Mouse (Mus musculus) kidney, adult 18-20 months (tissue): ENCODE data around the gene Vmn1r211.
"Not testable (repeated sequence)": the region's sequence is repeated elsewhere in the genome, so short reads cannot be mapped to it uniquely, and the experiment has no call there.

ENCODE experiments used
- DNase-seq: peaks from one replicate; pipeline ENCODE4 v3.0.0; 2021

Gene Vmn1r211

DNA sequence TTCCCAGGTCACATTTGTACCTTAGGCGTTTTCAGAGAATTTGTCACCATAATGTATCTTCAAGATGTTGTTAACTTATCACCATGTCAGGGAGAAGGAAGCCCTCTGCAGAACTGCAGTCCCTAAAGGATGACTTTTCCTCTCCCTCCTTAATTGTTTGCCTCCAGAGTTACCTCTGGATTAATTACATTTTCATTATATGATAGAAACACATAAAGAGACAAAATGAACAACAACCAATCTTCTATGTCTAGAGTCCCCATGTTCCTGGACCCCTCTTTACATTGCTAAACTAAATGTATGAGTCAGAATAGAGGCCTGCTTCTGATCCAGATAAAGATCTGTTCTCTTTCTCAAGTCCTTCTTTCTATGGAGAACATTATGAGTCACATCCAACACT lies at the start of gene Vmn1r211:
Vmn1r211 (minus strand) TSS at position 101 of the 400 bp plus-strand sequence.
- DNase-seq = no peak

DNA sequence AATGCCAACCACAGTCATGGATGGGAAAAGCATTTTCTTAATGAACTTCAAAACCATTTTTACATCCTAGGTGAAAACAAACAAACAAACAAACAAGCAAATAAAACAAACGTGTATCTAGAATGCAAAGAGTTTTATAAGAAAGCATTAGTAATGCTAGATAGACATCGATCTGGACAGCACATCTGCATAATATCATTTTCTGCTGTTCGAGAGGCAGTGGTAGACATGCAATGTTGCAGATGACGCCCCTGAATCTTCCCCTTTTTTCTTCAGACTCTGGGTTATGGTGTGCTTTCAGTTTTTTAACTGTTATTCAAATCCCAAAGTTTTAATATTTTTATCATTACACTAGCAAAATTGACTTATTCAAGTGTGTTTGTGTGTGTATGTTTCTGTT lies 26.7 kb upstream of the Vmn1r211 start, which contains the start of gene Vmn1r212:
Vmn1r212 (minus strand) TSS at position 101 of the 400 bp plus-strand sequence.
- DNase-seq = no peak

DNA sequence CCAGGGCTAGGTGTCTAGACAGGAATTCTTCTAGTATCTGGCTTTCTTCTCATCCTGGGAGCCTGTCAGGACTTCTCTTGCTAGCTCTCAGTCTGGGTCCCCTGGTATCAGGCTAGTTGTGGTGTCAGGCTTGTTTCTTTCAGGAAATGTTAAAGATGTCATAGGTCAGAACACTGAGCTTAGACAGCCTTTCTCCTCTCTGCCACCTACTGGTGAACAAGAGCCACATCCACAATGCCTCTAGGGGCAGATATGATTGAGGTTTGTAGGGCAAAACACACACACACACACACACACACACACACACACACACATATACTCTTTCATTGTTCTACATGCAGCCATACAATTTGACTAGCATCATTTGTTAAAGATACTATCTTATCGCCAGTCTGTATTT lies 21.9 kb upstream of the Vmn1r211 start:
- no peak for DNase-seq

DNA sequence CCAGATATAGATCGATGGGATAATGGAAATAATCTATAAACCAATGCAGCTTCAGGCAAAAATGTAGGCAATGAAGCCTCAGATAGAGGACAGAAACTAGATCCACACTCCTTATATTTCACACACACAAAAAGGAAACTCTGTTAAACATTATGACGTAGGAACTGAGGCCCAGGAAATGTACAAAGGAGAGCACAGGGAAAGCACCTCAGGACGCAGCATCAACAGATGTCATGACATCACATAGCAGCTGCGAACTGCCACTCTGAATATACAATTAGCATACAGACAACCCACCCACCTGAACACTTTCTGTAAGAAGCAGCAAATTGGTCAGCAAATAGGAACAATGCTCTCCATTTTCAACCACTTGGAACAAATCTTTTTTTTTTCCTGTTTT lies 2.6 kb downstream of the Vmn1r211 start:
- DNase-seq = no peak

DNA sequence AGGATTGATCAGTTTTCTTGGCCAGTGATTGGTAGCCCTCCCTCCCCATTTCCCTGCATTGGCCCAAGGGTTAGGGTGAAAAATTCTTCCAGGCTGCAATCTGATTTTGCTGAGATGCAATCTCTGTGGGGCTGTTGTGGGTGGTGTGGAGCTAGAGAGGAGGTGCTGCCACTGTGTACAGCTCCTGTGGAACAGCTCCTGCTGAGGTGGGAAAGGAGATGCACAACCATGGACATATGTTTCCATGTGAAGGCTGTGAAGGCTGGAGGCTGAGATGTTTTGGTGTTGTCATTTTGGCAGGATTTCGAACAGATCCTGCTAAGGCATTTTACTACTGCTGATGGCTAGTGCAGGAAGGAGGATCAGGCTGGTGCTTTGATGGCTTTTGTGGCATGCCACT lies 10.6 kb downstream of the Vmn1r211 start:
- DNase-seq = no peak

DNA sequence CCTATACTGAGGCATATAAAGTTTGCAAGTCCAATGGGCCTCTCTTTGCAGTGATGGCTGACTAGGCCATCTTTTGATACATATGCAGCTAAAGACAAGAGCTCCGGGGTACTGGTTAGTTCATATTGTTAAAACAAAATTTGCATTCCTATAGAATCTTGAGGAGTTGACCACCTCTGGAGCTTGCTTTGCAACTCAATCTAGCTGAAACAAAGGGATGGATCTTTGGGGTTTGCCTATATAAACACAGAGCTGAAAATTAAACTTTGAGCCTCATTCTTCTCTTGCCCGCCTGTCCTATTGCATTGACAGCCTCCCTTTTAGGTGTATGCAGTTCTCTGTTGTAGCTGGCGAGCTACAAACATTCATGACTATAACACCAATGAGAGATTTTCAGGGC lies 13.1 kb downstream of the Vmn1r211 start:
- not testable (repeated sequence) for DNase-seq

DNA sequence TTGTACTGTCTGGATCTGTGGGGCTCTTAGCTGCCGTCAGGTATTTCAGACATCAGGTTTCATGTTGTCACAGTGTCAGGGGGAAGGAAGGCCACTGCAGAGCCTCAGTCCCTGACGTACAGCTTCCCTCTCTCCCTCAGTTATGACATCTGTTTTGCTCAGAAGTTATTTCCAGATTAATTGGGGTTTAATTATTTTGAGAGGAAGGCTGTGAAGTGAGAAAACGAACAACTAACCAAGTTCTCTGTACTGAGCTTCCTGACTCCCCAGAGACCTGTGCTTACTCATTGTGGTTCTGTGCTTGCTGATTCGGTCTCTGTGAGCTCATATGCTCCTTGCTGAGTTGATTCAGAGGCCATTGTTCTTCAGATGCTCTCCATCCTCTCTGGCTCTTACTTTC lies 26.1 kb downstream of the Vmn1r211 start, which contains the start of gene Vmn1r210:
Vmn1r210 (minus strand) TSS at position 101 of the 400 bp plus-strand sequence.
- no peak for DNase-seq

DNA sequence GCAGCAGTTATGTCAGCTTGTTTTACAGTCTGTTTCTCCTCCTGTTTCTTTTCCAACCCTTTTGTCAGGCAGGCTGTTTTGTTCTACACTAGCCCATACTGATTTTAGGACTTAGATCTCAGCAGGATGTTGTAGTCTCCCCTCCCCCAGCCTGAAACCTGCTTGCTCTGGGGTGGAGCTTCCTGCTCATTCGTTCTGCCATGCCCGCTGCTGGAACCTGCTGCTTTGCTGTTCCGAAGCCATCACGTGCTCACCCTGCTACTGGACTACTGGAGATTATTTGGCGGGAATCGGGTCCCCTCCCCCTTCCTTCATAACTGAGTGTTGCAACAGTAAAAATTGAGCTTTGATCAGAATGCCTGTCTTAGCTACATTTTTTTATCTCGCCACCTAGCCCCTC lies 28.0 kb downstream of the Vmn1r211 start:
- not testable (repeated sequence) for DNase-seq

DNA sequence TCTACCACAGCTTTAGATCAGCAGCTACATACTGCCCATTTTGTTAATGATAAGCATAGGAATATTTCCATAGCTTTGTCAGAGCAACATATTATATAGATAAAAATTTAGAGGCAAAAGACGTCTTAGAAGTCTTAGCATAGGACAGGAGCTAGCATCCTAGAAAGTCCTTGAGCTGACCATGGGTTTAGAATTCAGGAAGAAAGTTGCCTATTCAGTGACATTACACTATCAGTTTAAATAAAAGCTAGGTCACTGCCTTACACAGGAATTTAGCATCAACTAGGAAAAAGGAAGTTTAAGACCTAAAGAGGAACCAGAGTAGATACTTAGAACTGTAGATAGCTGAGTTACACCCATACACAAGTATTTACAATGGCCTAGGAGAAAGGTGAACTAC lies 35.8 kb downstream of the Vmn1r211 start:
- DNase-seq = not testable (repeated sequence)

DNA sequence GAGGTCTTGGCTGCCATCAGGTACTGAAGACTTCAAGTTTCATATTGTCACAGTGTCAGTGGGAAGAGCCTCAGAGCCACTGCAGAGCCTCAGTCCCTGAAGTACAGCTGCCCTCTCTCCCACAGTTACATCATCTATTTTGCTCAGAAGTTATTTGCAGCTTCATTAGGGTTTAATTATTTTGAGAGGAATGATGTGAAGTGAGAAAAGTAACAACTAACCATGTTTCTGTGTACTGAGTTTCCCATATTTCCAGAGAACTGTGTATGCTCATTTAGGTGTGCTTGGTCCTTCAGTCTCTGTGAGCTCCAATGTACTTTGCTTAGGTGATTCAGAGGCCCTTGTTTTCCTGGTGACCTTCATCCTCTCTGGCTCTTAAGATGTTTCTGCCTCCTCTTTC lies 47.8 kb downstream of the Vmn1r211 start, which contains the start of gene Vmn1r209:
Vmn1r209 (minus strand) TSS at position 101 of the 400 bp plus-strand sequence.
- not testable (repeated sequence) for DNase-seq
